Mouse (Mus musculus) E14TG2a.4 (cell line): ENCODE measurements around the gene Pex16.

Experiments
- CTCF ChIP-seq: conservative IDR thresholded peaks from 2 replicates; pipeline ENCODE4 v1.5.1; 2014; ENCODE audit warnings: low read length
- NANOG ChIP-seq: IDR thresholded peaks from 2 replicates; pipeline ENCODE4 v1.6.1; 2014; ENCODE audit warnings: borderline replicate concordance, low read length, mixed read lengths
- POU5F1 ChIP-seq: IDR thresholded peaks from 2 replicates; pipeline ENCODE4 v1.6.1; 2014; ENCODE audit warnings: low read length, borderline replicate concordance

- TF ChIP-seq CTCF, result no peak; the same call in 1 of the 2 replicates
- no peak for TF ChIP-seq NANOG
- no peak for TF ChIP-seq POU5F1
Measured at GRCm38 (mm10) chr2:92423156-92423555, 48.7 kb downstream of the Pex16 start.
